Mouse (Mus musculus) bone marrow macrophage, adult 2 months (primary cell): ENCODE data around the gene Acsl3.

Experiments
- CTCF ChIP-seq: IDR thresholded peaks from 2 replicates; pipeline ENCODE4 v1.5.1; 2012; ENCODE audit warnings: low read depth, mild to moderate bottlenecking, low read length, moderate library complexity
- POLR2A ChIP-seq: IDR thresholded peaks from 2 replicates; pipeline ENCODE4 v1.6.1; 2012; ENCODE audit warnings: mild to moderate bottlenecking, low read depth, low read length, borderline replicate concordance

GRCm38 (mm10) chr1:78730114-78730720 is 72.6 kb downstream of the Acsl3 start:
- TF ChIP-seq CTCF (no peak), POLR2A (no peak)
